Mouse (Mus musculus) CH12.LX (cell line): ENCODE data around the gene Serinc1. TPM values are rescaled to one million over a fixed set of nuclear protein-coding genes. Genes with fewer than 3 reads are reported as not detected.

Experiments
- DNase-seq: peaks from one replicate; pipeline ENCODE4 v3.0.0-alpha.2; 2013; ENCODE audit errors: extremely low read depth
- H3K27ac ChIP-seq: 2 replicates; pipeline ENCODE4 v1.5.1; 2012; ENCODE audit warnings: low read depth, mild to moderate bottlenecking, control low read depth, moderate library complexity; ENCODE audit not compliant: insufficient read depth
- H3K27me3 ChIP-seq: replicated peaks from 2 replicates; pipeline ENCODE3; 2012; ENCODE audit warnings: inconsistent platforms
- H3K36me3 ChIP-seq, 2 experiments: replicated peaks in 1 of 2; 2 replicates each; pipeline versions ENCODE3 to v1.6.1; 2012; ENCODE audit warnings: inconsistent platforms in 1 of 2, low read length in 1 of 2, mild to moderate bottlenecking in 1 of 2, mixed read lengths in 1 of 2, moderate library complexity in 1 of 2; ENCODE audit not compliant: control insufficient read depth in 1 of 2, insufficient read depth in 1 of 2
- H3K4me1 ChIP-seq, 2 experiments: 2 replicates each; pipeline ENCODE4 v1.6.1; 2012; ENCODE audit warnings: inconsistent platforms in 1 of 2, moderate library complexity in 1 of 2; ENCODE audit not compliant: insufficient read depth in 2 of 2, control insufficient read depth in 1 of 2
- H3K4me2 ChIP-seq: 2 replicates; pipeline ENCODE4 v1.6.1; 2012; ENCODE audit warnings: low read depth, mild to moderate bottlenecking, control low read depth; ENCODE audit not compliant: poor library complexity, insufficient read depth, severe bottlenecking
- H3K4me3 ChIP-seq, 3 experiments: fragments of 150-350 bp in 1 of 3; sonication (generic) in 1 of 3; replicated peaks in 1 of 3; 2 replicates each; pipeline versions ENCODE3 to v1.5.1; 2011 to 2012; ENCODE audit warnings: low read depth in 2 of 3, low read length in 2 of 3, mild to moderate bottlenecking in 2 of 3, moderate library complexity in 2 of 3, control low read depth in 1 of 3, improper control_type of control experiment in 1 of 3, inconsistent platforms in 1 of 3, mixed read lengths in 1 of 3; ENCODE audit not compliant: poor library complexity in 1 of 3
- H3K79me2 ChIP-seq: replicated peaks from 2 replicates; pipeline ENCODE4 v1.6.1; 2012; ENCODE audit warnings: mild to moderate bottlenecking, moderate library complexity; ENCODE audit not compliant: control insufficient read depth, poor library complexity, insufficient read depth, severe bottlenecking; ENCODE audit errors: extremely low read depth
- H3K9ac ChIP-seq: 2 replicates; pipeline ENCODE4 v1.6.1; 2012; ENCODE audit warnings: low read depth, mild to moderate bottlenecking, control low read depth, moderate library complexity; ENCODE audit not compliant: insufficient read depth
- H3K9me3 ChIP-seq: replicated peaks from 2 replicates; pipeline ENCODE3; 2012; ENCODE audit warnings: low read length, inconsistent platforms, mixed read lengths
- CHD1 ChIP-seq: IDR thresholded peaks from 2 replicates; pipeline ENCODE4 v1.6.1; 2012; ENCODE audit warnings: low read depth, low read length, improper control_type of control experiment, inconsistent platforms
- CHD2 ChIP-seq: IDR thresholded peaks from 2 replicates; pipeline ENCODE4 v1.6.1; 2011; ENCODE audit warnings: low read length, improper control_type of control experiment
- ETS1 ChIP-seq: conservative IDR thresholded peaks from 2 replicates; pipeline ENCODE4 v1.6.1; 2012; ENCODE audit warnings: low read depth, mild to moderate bottlenecking, inconsistent platforms, low read length, improper control_type of control experiment, moderate library complexity
- IRF4 ChIP-seq: IDR thresholded peaks from 2 replicates; pipeline ENCODE4 v1.6.1; 2014; ENCODE audit warnings: low read depth, mild to moderate bottlenecking, inconsistent platforms, low read length, improper control_type of control experiment
- JUND ChIP-seq: conservative IDR thresholded peaks from 2 replicates; pipeline ENCODE4 v1.6.1; 2011; ENCODE audit warnings: low read depth, low read length, improper control_type of control experiment
- MAX ChIP-seq: IDR thresholded peaks from 2 replicates; pipeline ENCODE4 v1.6.1; 2011; ENCODE audit warnings: low read length, improper control_type of control experiment
- MAZ ChIP-seq: IDR thresholded peaks from 2 replicates; pipeline ENCODE4 v1.6.1; 2012; ENCODE audit warnings: low read depth, mild to moderate bottlenecking, inconsistent platforms, low read length, improper control_type of control experiment, moderate library complexity
- MYC ChIP-seq: IDR thresholded peaks from 2 replicates; pipeline ENCODE4 v1.6.1; 2011; ENCODE audit warnings: low read depth, mild to moderate bottlenecking, improper control_type of control experiment, low read length
- NRF1 ChIP-seq: IDR thresholded peaks from 2 replicates; pipeline ENCODE4 v1.6.1; 2014; ENCODE audit warnings: low read depth, mild to moderate bottlenecking, inconsistent platforms, low read length, improper control_type of control experiment, moderate library complexity
- RAD21 ChIP-seq: IDR thresholded peaks from 2 replicates; pipeline ENCODE4 v1.6.1; 2011; ENCODE audit warnings: low read depth, mild to moderate bottlenecking, low read length, improper control_type of control experiment, moderate library complexity
- UBTF ChIP-seq: IDR thresholded peaks from 2 replicates; pipeline ENCODE4 v1.6.1; 2012; ENCODE audit warnings: low read depth, mild to moderate bottlenecking, inconsistent platforms, low read length, improper control_type of control experiment, moderate library complexity
- USF1 ChIP-seq: IDR thresholded peaks from 2 replicates; pipeline ENCODE4 v1.6.1; 2014; ENCODE audit warnings: low read depth, mild to moderate bottlenecking, inconsistent platforms, low read length, improper control_type of control experiment
- USF2 ChIP-seq: conservative IDR thresholded peaks from 2 replicates; pipeline ENCODE4 v1.6.1; 2011; ENCODE audit warnings: low read depth, low read length, improper control_type of control experiment
- ZKSCAN1 ChIP-seq: IDR thresholded peaks from 2 replicates; pipeline ENCODE4 v1.6.1; 2012; ENCODE audit warnings: low read depth, inconsistent platforms, low read length, improper control_type of control experiment, borderline replicate concordance
- dilution Hi-C: fragments of 300-500 bp; cut with MboI; formaldehyde crosslinking; loops from 2 replicates; pipeline ENCODE4 v1.14.3; 2020; ENCODE audit warnings: low sequenced_read_pairs; ENCODE audit not compliant: extremely low pct_unique_long_range_greater_than_20kb, extremely low pct_ligation_motif_present
- in situ Hi-C: fragments of 300-500 bp; cut with MboI; formaldehyde crosslinking; loops from 3 replicates; pipeline ENCODE4 v1.14.3; 2019; ENCODE audit warnings: low sequenced_read_pairs, low pct_ligation_motif_present, low pct_unique_long_range_greater_than_20kb, mixed read lengths
- polyA plus RNA-seq: library from polyadenylated mRNA; unstranded; fragments of >175 nt; gene quantifications from 2 replicates; pipeline ENCODE4 v1.2.1, GENCODE M21; 2012; ENCODE audit warnings: low read depth; ENCODE audit not compliant: insufficient read length
- total RNA-seq, 2 experiments: library from RNA; depleted of rRNA; stranded (reverse); fragments of 300-350 nt in 1 of 2; fragments of >200 nt in 1 of 2; gene quantifications; 2 replicates each; pipeline ENCODE4 v1.2.3; 2012 to 2014

Gene Serinc1
- total and polyA plus RNA-seq, 3 experiments: 40.8 to 74.7 (median 56.2) TPM

- dilution Hi-C loops: no loop called here
- Histone ChIP-seq H3K9me3 (no peaks in the 10 kb centered on the region), H3K27me3 (no peaks in the 10 kb centered on the region), H3K4me3 (no peak overlapping the region), H3K27ac (no peak overlapping the region), H3K79me2 (no peaks in the 10 kb centered on the region), H3K4me2 (no peak overlapping the region), H3K36me3 (no peaks in the 10 kb centered on the region), H3K9ac (no peak overlapping the region), H3K4me1 (peaks cover 6 to 9% of the 10 kb centered on the region in 2 experiments)
- DNase-seq: no peak
- in situ Hi-C loops: loop anchor here (25.0 kb wide), 1 partner anchor 168 kb away; no protein-coding TSS in a partner anchor
- TF ChIP-seq MAZ: no peak
- no peak for TF ChIP-seq RAD21
- no peak for TF ChIP-seq NRF1
- TF ChIP-seq USF2: no peak
Measured at GRCm38 (mm10) chr10:57569023-57569931, 36.9 kb upstream of the Serinc1 start.

GRCm38 (mm10) chr10:57566221-57566620 lies 33.9 kb upstream of the Serinc1 start:
- Histone ChIP-seq H3K79me2 (no peaks in the 10 kb centered on the region), H3K4me3 (no peak overlapping the region), H3K36me3 (no peaks in the 10 kb centered on the region), H3K27ac (no peak overlapping the region), H3K27me3 (no peaks in the 10 kb centered on the region), H3K9ac (no peak overlapping the region), H3K4me1 (peaks cover 6 to 13% of the 10 kb centered on the region in 2 experiments), H3K4me2 (no peak overlapping the region; the same call in 1 of the 2 replicates), H3K9me3 (no peaks in the 10 kb centered on the region)
- TF ChIP-seq JUND (no peak), UBTF (no peak), CHD2 (no peak), ETS1 (no peak), ZKSCAN1 (no peak), IRF4 (no peak), USF1 (no peak), CHD1 (no peak), MYC (no peak), MAX (no peak)
- DNase-seq: no peak
- in situ Hi-C loops (loop anchor here (25.0 kb wide), 1 partner anchor 171 kb away; no protein-coding TSS in a partner anchor), dilution Hi-C loops (no loop called here)
